Mouse (Mus musculus) stomach, embryonic 16.5 days (tissue): ENCODE data around the gene Dnajc5g. TPM values are rescaled to one million over a fixed set of nuclear protein-coding genes. Genes with fewer than 3 reads are reported as not detected.

Source experiments
- ATAC-seq: fragments of 200-750 bp; cut with Nextera tagmentation; 2 replicates; pipeline ENCODE4 v1.8.0; 2017; ENCODE audit warnings: moderate number of reproducible peaks, moderate TSS enrichment; ENCODE audit not compliant: insufficient read depth, low FRiP score
- H3K27ac ChIP-seq: fragments of 300-500 bp; sonication (generic); 2 replicates; pipeline ENCODE4 v1.5.1; 2014; ENCODE audit warnings: low read length
- H3K27me3 ChIP-seq: fragments of 300-500 bp; sonication (generic); 2 replicates; pipeline ENCODE4 v1.6.1; 2014; ENCODE audit warnings: low read length, control low read depth, mixed read lengths; ENCODE audit not compliant: control insufficient read depth, insufficient read depth
- H3K36me3 ChIP-seq: fragments of 300-500 bp; sonication (generic); 2 replicates; pipeline ENCODE4 v1.6.1; 2014; ENCODE audit warnings: low read length; ENCODE audit not compliant: control insufficient read depth, insufficient read depth
- H3K4me1 ChIP-seq: fragments of 300-500 bp; sonication (generic); 2 replicates; pipeline ENCODE4 v1.6.1; 2014; ENCODE audit warnings: low read length, control low read depth, mixed read lengths; ENCODE audit not compliant: control insufficient read depth, insufficient read depth
- H3K4me2 ChIP-seq: fragments of 300-500 bp; sonication (generic); 2 replicates; pipeline ENCODE4 v1.6.1; 2014; ENCODE audit warnings: low read depth, low read length, mixed read lengths
- H3K4me3 ChIP-seq: fragments of 300-500 bp; sonication (generic); replicated peaks from 2 replicates; pipeline ENCODE4 v1.5.1; 2014; ENCODE audit warnings: mild to moderate bottlenecking, low read length
- H3K9ac ChIP-seq: fragments of 300-500 bp; sonication (generic); 2 replicates; pipeline ENCODE4 v1.6.1; 2014; ENCODE audit warnings: low read length
- H3K9me3 ChIP-seq: fragments of 300-500 bp; sonication (generic); replicated peaks from 2 replicates; pipeline ENCODE4 v1.6.1; 2016; ENCODE audit warnings: low read length, control low read depth; ENCODE audit not compliant: control insufficient read depth
- WGBS: fragments of 180-500 bp; shearing (Covaris S2); extraction: QIAGEN DNeasy Blood & Tissue Kit; methylation state at CpG from one replicate; pipeline ENCODE4 v1.1.7; 2014; 5-methylcytosine and 5-hydroxymethylcytosine counted together
- polyA plus RNA-seq: library from polyadenylated mRNA; unstranded; fragments of >200 nt; fragmentation: Nextera tagmentation; extraction: Ambion mirVana; gene quantifications from 2 replicates; pipeline ENCODE4 v1.2.1, GENCODE M21; 2015

Dnajc5g gene
- polyA plus RNA-seq, 1 experiment from 2014 or later: not detected

- Histone ChIP-seq H3K9me3 (no peaks in the 10 kb centered on the region), H3K4me3 (peak overlapping the region; percentile 39), H3K4me2 (peak overlapping the region; percentile 53), H3K36me3 (no peaks in the 10 kb centered on the region), H3K9ac (peak overlapping the region; percentile 19; the same call in 1 of the 2 replicates), H3K27ac (no peak overlapping the region), H3K4me1 (peaks cover 26% of the 10 kb centered on the region), H3K27me3 (peaks cover 71% of the 10 kb centered on the region)
- under 1% methylated on average over 59 of the region's 59 CpGs for WGBS
- peak; percentile 44; the same call in 1 of the 2 replicates for ATAC-seq
Measured at GRCm38 (mm10) chr5:31094799-31095691, 11.0 kb upstream of the Dnajc5g start.

GRCm38 (mm10) chr5:31095711-31096480, 10.2 kb upstream of the Dnajc5g start:
- WGBS: 33% methylated on average over 11 of the region's 11 CpGs
- Histone ChIP-seq H3K27ac (no peak overlapping the region), H3K4me3 (peak overlapping the region; percentile 39), H3K27me3 (peaks cover 62% of the 10 kb centered on the region), H3K9me3 (no peaks in the 10 kb centered on the region), H3K9ac (0 out of 2 replicates have a peak overlapping the region, but pooled peaks have one; percentile 19), H3K36me3 (no peaks in the 10 kb centered on the region), H3K4me1 (peaks cover 26% of the 10 kb centered on the region), H3K4me2 (peak overlapping the region; percentile 53)
- ATAC-seq: no peak

- Histone ChIP-seq H3K4me1 (no peaks in the 10 kb centered on the region), H3K27ac (no peak within 1 kb of the TSS), H3K36me3 (no peaks in the 10 kb centered on the region), H3K27me3 (no peaks in the 10 kb centered on the region; the same call in 1 of the 2 replicates), H3K9me3 (no peaks in the 10 kb centered on the region), H3K4me2 (no peak within 1 kb of the TSS), H3K9ac (no peak within 1 kb of the TSS), H3K4me3 (no peak within 1 kb of the TSS)
- WGBS: 89% methylated on average over 18 of the region's 18 CpGs
- no peak for ATAC-seq
Measured at GRCm38 (mm10) chr5:31108000-31108490, 2.0 kb downstream of the Dnajc5g start, which contains the start of gene Slc30a3. Gene Slc30a3, minus strand, starts transcription at chr5:31108237.

- WGBS: 27% methylated on average over 7 of the region's 7 CpGs
- Histone ChIP-seq H3K9me3 (no peaks in the 10 kb centered on the region), H3K4me3 (no peak overlapping the region), H3K4me1 (no peaks in the 10 kb centered on the region), H3K27me3 (no peaks in the 10 kb centered on the region; the same call in 1 of the 2 replicates), H3K4me2 (no peak overlapping the region), H3K27ac (no peak overlapping the region), H3K36me3 (no peaks in the 10 kb centered on the region), H3K9ac (no peak overlapping the region)
- no peak for ATAC-seq
Measured at GRCm38 (mm10) chr5:31110781-31111180, 4.7 kb downstream of the Dnajc5g start.

- Histone ChIP-seq H3K4me1 (no peaks in the 10 kb centered on the region), H3K4me2 (no peak within 1 kb of the TSS), H3K36me3 (no peaks in the 10 kb centered on the region), H3K9me3 (no peaks in the 10 kb centered on the region), H3K9ac (no peak within 1 kb of the TSS), H3K27ac (no peak within 1 kb of the TSS), H3K4me3 (no peak within 1 kb of the TSS), H3K27me3 (no peaks in the 10 kb centered on the region; the same call in 1 of the 2 replicates)
- WGBS: 30% methylated on average over 3 of the region's 3 CpGs
- ATAC-seq: no peak
Measured at GRCm38 (mm10) chr5:31116354-31116753, 10.3 kb downstream of the Dnajc5g start, which contains the start of gene Trim54. Gene Trim54, plus strand, starts transcription at chr5:31116712.

GRCm38 (mm10) chr5:31116912-31117311, 10.8 kb downstream of the Dnajc5g start:
- no peaks in the 10 kb centered on the region; the same call in 1 of the 2 replicates for H3K27me3 ChIP-seq
- H3K9ac ChIP-seq: no peak overlapping the region
- no peaks in the 10 kb centered on the region for H3K4me1 ChIP-seq
- H3K4me2 ChIP-seq: no peak overlapping the region
- no peak for ATAC-seq
- H3K36me3 ChIP-seq: no peaks in the 10 kb centered on the region
- 32% methylated on average over 10 of the region's 10 CpGs for WGBS
- no peak overlapping the region for H3K4me3 ChIP-seq
- H3K9me3 ChIP-seq: no peaks in the 10 kb centered on the region
- H3K27ac ChIP-seq: no peak overlapping the region

- Histone ChIP-seq H3K4me2 (no peak overlapping the region), H3K9me3 (no peaks in the 10 kb centered on the region), H3K36me3 (no peaks in the 10 kb centered on the region), H3K4me1 (no peaks in the 10 kb centered on the region), H3K27ac (no peak overlapping the region), H3K9ac (no peak overlapping the region), H3K4me3 (no peak overlapping the region), H3K27me3 (no peaks in the 10 kb centered on the region)
- no peak for ATAC-seq
- 81% methylated on average over 8 of the region's 8 CpGs for WGBS
Measured at GRCm38 (mm10) chr5:31121111-31121510, 15.0 kb downstream of the Dnajc5g start.

- ATAC-seq: no peak
- H3K27ac ChIP-seq: no peak overlapping the region
- no peaks in the 10 kb centered on the region; the same call in 1 of the 2 replicates for H3K27me3 ChIP-seq
- H3K9me3 ChIP-seq: no peaks in the 10 kb centered on the region
- H3K4me3 ChIP-seq: no peak overlapping the region
- H3K36me3 ChIP-seq: no peaks in the 10 kb centered on the region
- WGBS: 40% methylated on average over 2 of the region's 2 CpGs
- H3K9ac ChIP-seq: no peak overlapping the region
- H3K4me1 ChIP-seq: no peaks in the 10 kb centered on the region
- H3K4me2 ChIP-seq: no peak overlapping the region
Measured at GRCm38 (mm10) chr5:31123481-31123880, 17.4 kb downstream of the Dnajc5g start.
